Mouse (Mus musculus): Measurements from ENCODE around the gene Olfml3. TPM values are rescaled to one million over a fixed set of nuclear protein-coding genes. Genes with fewer than 3 reads are reported as not detected.

The Olfml3 gene
- total and polyA plus RNA-seq, 2 experiments from 2014 or later: 10.1 to 10.8 TPM

- WGBS: 43% methylated on average over 5 of the region's 5 CpGs
- no peak for ATAC-seq
- Histone ChIP-seq H3K4me1 (ENCODE audit: insufficient read depth, low read length) (no peaks in the 10 kb centered on the region; the same call in 1 of the 2 replicates), H3K27me3 (ENCODE audit: insufficient read depth, low read length) (no peaks in the 10 kb centered on the region), H3K36me3 (ENCODE audit: insufficient read depth, low read length) (no peaks in the 10 kb centered on the region), H3K4me2 (ENCODE audit: low read depth, low read length) (no peak overlapping the region), H3K9ac (replicated peaks; ENCODE audit: low read length) (no peak overlapping the region), H3K27ac (no peak overlapping the region), H3K9me3 (ENCODE audit: low read length) (no peaks in the 10 kb centered on the region), H3K4me3 (ENCODE audit: low read length) (no peak overlapping the region)
- no peak for TF ChIP-seq CTCF (IDR thresholded peaks at IDR 0.05; ENCODE audit: low read depth)
- DNase-seq (ENCODE audit: low spot score): no peak
Observed at GRCm38 (mm10) chr3:103683966-103684319, 53.9 kb downstream of the Olfml3 start.

GRCm38 (mm10) chr3:103683234-103683965 is 54.4 kb downstream of the Olfml3 start:
- no peak for TF ChIP-seq CTCF (IDR thresholded peaks at IDR 0.05; ENCODE audit: low read depth)
- Histone ChIP-seq H3K4me2 (ENCODE audit: low read depth, low read length) (peak overlapping the region; percentile 42), H3K27ac (no peak overlapping the region), H3K27me3 (ENCODE audit: insufficient read depth, low read length) (no peaks in the 10 kb centered on the region), H3K4me1 (ENCODE audit: insufficient read depth, low read length) (no peaks in the 10 kb centered on the region; the same call in 1 of the 2 replicates), H3K9me3 (ENCODE audit: low read length) (no peaks in the 10 kb centered on the region), H3K9ac (replicated peaks; ENCODE audit: low read length) (peak overlapping the region; percentile 24; the same call in 1 of the 2 replicates), H3K4me3 (ENCODE audit: low read length) (no peak overlapping the region), H3K36me3 (ENCODE audit: insufficient read depth, low read length) (no peaks in the 10 kb centered on the region)
- peak; percentile 28 for DNase-seq (ENCODE audit: low spot score)
- 5% methylated on average over 21 of the region's 21 CpGs for WGBS
- peak; percentile 63 for ATAC-seq

GRCm38 (mm10) chr3:103682473-103682872 is 55.3 kb downstream of the Olfml3 start:
- WGBS: 52% methylated on average over 4 of the region's 4 CpGs
- Histone ChIP-seq H3K4me2 (ENCODE audit: low read depth, low read length) (no peak overlapping the region), H3K9me3 (ENCODE audit: low read length) (no peaks in the 10 kb centered on the region), H3K27me3 (ENCODE audit: insufficient read depth, low read length) (no peaks in the 10 kb centered on the region), H3K4me3 (ENCODE audit: low read length) (no peak overlapping the region), H3K4me1 (ENCODE audit: insufficient read depth, low read length) (no peaks in the 10 kb centered on the region; the same call in 1 of the 2 replicates), H3K9ac (replicated peaks; ENCODE audit: low read length) (no peak overlapping the region), H3K36me3 (ENCODE audit: insufficient read depth, low read length) (no peaks in the 10 kb centered on the region), H3K27ac (no peak overlapping the region)
- ATAC-seq: no peak
- DNase-seq (ENCODE audit: low spot score): no peak
- TF ChIP-seq CTCF (IDR thresholded peaks at IDR 0.05; ENCODE audit: low read depth): no peak

GRCm38 (mm10) chr3:103678811-103679210 is 59.0 kb downstream of the Olfml3 start:
- Histone ChIP-seq H3K27ac (no peak overlapping the region), H3K9me3 (ENCODE audit: low read length) (no peaks in the 10 kb centered on the region), H3K27me3 (ENCODE audit: insufficient read depth, low read length) (no peaks in the 10 kb centered on the region), H3K4me3 (ENCODE audit: low read length) (no peak overlapping the region), H3K4me1 (ENCODE audit: insufficient read depth, low read length) (no peaks in the 10 kb centered on the region; the same call in 1 of the 2 replicates), H3K36me3 (ENCODE audit: insufficient read depth, low read length) (no peaks in the 10 kb centered on the region), H3K9ac (replicated peaks; ENCODE audit: low read length) (no peak overlapping the region), H3K4me2 (ENCODE audit: low read depth, low read length) (no peak overlapping the region)
- DNase-seq (ENCODE audit: low spot score): no peak
- no peak for ATAC-seq
- 19% methylated on average over 6 of the region's 6 CpGs for WGBS
- TF ChIP-seq CTCF (IDR thresholded peaks at IDR 0.05; ENCODE audit: low read depth): no peak

- ATAC-seq (no peak), DNase-seq (ENCODE audit: low spot score) (no peak)
- Histone ChIP-seq H3K4me3 (ENCODE audit: low read length) (no peak overlapping the region), H3K9me3 (ENCODE audit: low read length) (no peaks in the 10 kb centered on the region), H3K36me3 (ENCODE audit: insufficient read depth, low read length) (no peaks in the 10 kb centered on the region), H3K27me3 (ENCODE audit: insufficient read depth, low read length) (no peaks in the 10 kb centered on the region), H3K4me2 (ENCODE audit: low read depth, low read length) (no peak overlapping the region), H3K9ac (replicated peaks; ENCODE audit: low read length) (no peak overlapping the region), H3K4me1 (ENCODE audit: insufficient read depth, low read length) (no peaks in the 10 kb centered on the region), H3K27ac (no peak overlapping the region)
- no peak for TF ChIP-seq CTCF (IDR thresholded peaks at IDR 0.05; ENCODE audit: low read depth)
- 76% methylated on average over 7 of the region's 7 CpGs for WGBS
Observed at GRCm38 (mm10) chr3:103672716-103673115, 65.1 kb downstream of the Olfml3 start.

Other genes starting within 250 kb of the Olfml3 start
- gene Syt6, start 162.8 kb downstream of the Olfml3 start, total RNA-seq (2014; rRNA removed): 32.6 and 43.6 TPM in 2 replicates
- gene Syt6, start 162.8 kb downstream of the Olfml3 start, polyA plus RNA-seq (2015; fragmentation: Nextera tagmentation; extraction: Ambion mirVana): 9.1 and 10.1 TPM in 2 replicates
- 0.16 TPM in 1 of 2 replicates, not detected in the other for gene Atg4a-ps, start 91.9 kb downstream of the Olfml3 start, total RNA-seq (2014; rRNA removed)
- 0.10 and 0.26 TPM in 2 replicates for gene Atg4a-ps, start 91.9 kb downstream of the Olfml3 start, polyA plus RNA-seq (2015; fragmentation: Nextera tagmentation; extraction: Ambion mirVana)
- not detected in 2 replicates for gene Gm10964, start 1.4 kb upstream of the Olfml3 start, total RNA-seq (2014; rRNA removed)
- gene Gm10964, start 1.4 kb upstream of the Olfml3 start, polyA plus RNA-seq (2015; fragmentation: Nextera tagmentation; extraction: Ambion mirVana): not detected in 2 replicates
- gene Hipk1, start 53.6 kb upstream of the Olfml3 start, total RNA-seq (2014; rRNA removed): 52.6 and 59.3 TPM in 2 replicates
- gene Hipk1, start 53.6 kb upstream of the Olfml3 start, polyA plus RNA-seq (2015; fragmentation: Nextera tagmentation; extraction: Ambion mirVana): 8.1 and 8.4 TPM in 2 replicates
- gene Dclre1b, start 71.4 kb upstream of the Olfml3 start, total RNA-seq (2014; rRNA removed): 3.0 and 7.9 TPM in 2 replicates
- 15.4 and 19.1 TPM in 2 replicates for gene Dclre1b, start 71.4 kb upstream of the Olfml3 start, polyA plus RNA-seq (2015; fragmentation: Nextera tagmentation; extraction: Ambion mirVana)
- 16.1 and 25.8 TPM in 2 replicates for gene Ap4b1, start 71.5 kb upstream of the Olfml3 start, total RNA-seq (2014; rRNA removed)
- gene Ap4b1, start 71.5 kb upstream of the Olfml3 start, polyA plus RNA-seq (2015; fragmentation: Nextera tagmentation; extraction: Ambion mirVana): 16.4 and 20.1 TPM in 2 replicates
- 1.1 and 1.9 TPM in 2 replicates for gene Gm43064, start 71.6 kb upstream of the Olfml3 start, total RNA-seq (2014; rRNA removed)
- 0.24 TPM in 1 of 2 replicates, not detected in the other for gene Gm43064, start 71.6 kb upstream of the Olfml3 start, polyA plus RNA-seq (2015; fragmentation: Nextera tagmentation; extraction: Ambion mirVana)
- gene Bcl2l15, start 94.6 kb upstream of the Olfml3 start, total RNA-seq (2014; rRNA removed): not detected in 2 replicates
- 0.20 and 0.67 TPM in 2 replicates for gene Bcl2l15, start 94.6 kb upstream of the Olfml3 start, polyA plus RNA-seq (2015; fragmentation: Nextera tagmentation; extraction: Ambion mirVana)
- 0.31 and 4.3 TPM in 2 replicates for gene Ptpn22, start 121.8 kb upstream of the Olfml3 start, total RNA-seq (2014; rRNA removed)
- gene Ptpn22, start 121.8 kb upstream of the Olfml3 start, polyA plus RNA-seq (2015; fragmentation: Nextera tagmentation; extraction: Ambion mirVana): 0.40 and 0.53 TPM in 2 replicates
- 23.1 and 28.2 TPM in 2 replicates for gene Rsbn1, start 176.1 kb upstream of the Olfml3 start, total RNA-seq (2014; rRNA removed)
- 17.7 and 19.1 TPM in 2 replicates for gene Rsbn1, start 176.1 kb upstream of the Olfml3 start, polyA plus RNA-seq (2015; fragmentation: Nextera tagmentation; extraction: Ambion mirVana)
- 24.0 and 25.0 TPM in 2 replicates for gene Phtf1, start 230.1 kb upstream of the Olfml3 start, total RNA-seq (2014; rRNA removed)
- 18.4 and 18.6 TPM in 2 replicates for gene Phtf1, start 230.1 kb upstream of the Olfml3 start, polyA plus RNA-seq (2015; fragmentation: Nextera tagmentation; extraction: Ambion mirVana)

Data from hindbrain, postnatal 0 days (tissue).